8 mouse cellular contexts compared by ENCODE assay signal in genomic region chr11:106255685-106256451, GRCm38 (mm10). TPM values are rescaled to one million over a fixed set of nuclear protein-coding genes. Genes with fewer than 3 reads are reported as not detected.
DNase-seq lines count a peak whose midpoint lies in the region; ATAC-seq lines count a peak whose summit lies in the region.

Gene Ftsj3, minus strand, starts transcription at chr11:106256079.
Gene Psmc5, plus strand, starts transcription at chr11:106256154.

- no peaks in the 10 kb centered on the region for H3K27me3 ChIP-seq in hindbrain, embryonic 13.5 days

- H3K27ac ChIP-seq in hindbrain, embryonic 13.5 days = peak within 1 kb of the TSS; percentile 90

- peaks cover 29% of the 10 kb centered on the region for H3K4me1 ChIP-seq in hindbrain, embryonic 13.5 days (replicated peaks)

- H3K9me3 ChIP-seq in hindbrain, embryonic 13.5 days = no peaks in the 10 kb centered on the region

- H3K4me3 ChIP-seq in hindbrain, embryonic 13.5 days = peak within 1 kb of the TSS; percentile 84

- DNase-seq in NIH3T3 (ENCODE audit: low read depth) = peak; percentile 98
- peak; percentile 99 to 100 for DNase-seq in cerebellum, postnatal 10 days
- DNase-seq in frontal cortex, postnatal 14 days (ENCODE audit: low spot score in 2 of 2) = peak; percentile 94 to 96
- peak; percentile 97 for DNase-seq in layer of hippocampus, postnatal 25 days (ENCODE audit: extremely low spot score in 1 of 2, low spot score in 1 of 2)
- peak; percentile 98 for DNase-seq in lung, postnatal 25 days (ENCODE audit: low spot score)
- DNase-seq in retina, embryonic 14.5 days (ENCODE audit: low spot score) = peak; percentile 98
- DNase-seq in thymus, postnatal 4 days = peak; percentile 100

- peaks cover 50% of the 10 kb centered on the region for H3K36me3 ChIP-seq in hindbrain, embryonic 13.5 days

- ATAC-seq in hindbrain, embryonic 13.5 days (ENCODE audit: low FRiP score) = peak; percentile 97

- under 1% methylated on average over 42 of the region's 42 CpGs for WGBS in hindbrain, embryonic 13.5 days

- peak within 1 kb of the TSS; percentile 88 for H3K9ac ChIP-seq in hindbrain, embryonic 13.5 days

- peak within 1 kb of the TSS; percentile 99 for H3K4me2 ChIP-seq in hindbrain, embryonic 13.5 days

RNA-seq across cellular contexts. Expression of gene Ftsj3, which starts in this region (rescaled TPM):
- polyA plus RNA-seq in hindbrain, embryonic 13.5 days (2015; fragmentation: Nextera tagmentation; extraction: Ambion mirVana) = 37.4 and 38.3 TPM in 2 replicates
- 10 to 100 TPM; 29.9 to 32.8 TPM for total RNA-seq in layer of hippocampus, postnatal 25 days (2021)

RNA-seq across cellular contexts. Expression of gene Psmc5, which starts in this region (rescaled TPM):
- 339 and 341 TPM in 2 replicates for polyA plus RNA-seq in hindbrain, embryonic 13.5 days (2015; fragmentation: Nextera tagmentation; extraction: Ambion mirVana)
- 100 to 1,000 TPM; 148 to 174 TPM for total RNA-seq in layer of hippocampus, postnatal 25 days (2021)

Comparison
In these comparisons a context has a peak if more than half of its experiments do, and no peak if none do; other contexts are left out.
1. Peak in every context shown above with its lines: DNase-seq, ATAC-seq, H3K4me3 ChIP-seq and H3K27ac ChIP-seq.